Mouse (Mus musculus): ENCODE measurements at regions not wholly inside any gene's neighbourhood (a gene's known extent, or its start where the extent isn't known, plus 50 kb on each side); places are given as distances from the start of the nearest gene placed in this dataset.

DNA sequence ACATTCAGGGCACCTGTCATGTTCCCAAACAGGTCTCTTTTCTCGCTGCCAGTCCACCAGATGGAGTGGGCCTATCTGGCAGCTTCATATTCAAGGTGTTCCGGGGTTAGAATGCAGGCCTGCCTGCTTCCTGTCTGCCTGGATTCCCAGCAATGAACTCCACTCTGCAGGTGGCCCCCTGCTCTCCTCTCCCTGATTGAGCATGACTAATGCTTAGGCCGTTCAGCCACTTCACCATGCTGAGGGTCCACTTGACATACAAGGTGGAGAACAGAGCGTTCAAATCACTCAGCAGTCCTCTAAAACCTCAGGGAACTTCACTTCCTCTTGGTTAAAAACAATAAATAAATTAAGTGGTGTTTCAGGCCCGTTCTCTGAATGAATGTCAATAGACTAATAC is 112.1 kb upstream of the Ralgapa2 start:
- DNase-seq (ENCODE audit: low spot score in 2 of 2): no peak

DNA sequence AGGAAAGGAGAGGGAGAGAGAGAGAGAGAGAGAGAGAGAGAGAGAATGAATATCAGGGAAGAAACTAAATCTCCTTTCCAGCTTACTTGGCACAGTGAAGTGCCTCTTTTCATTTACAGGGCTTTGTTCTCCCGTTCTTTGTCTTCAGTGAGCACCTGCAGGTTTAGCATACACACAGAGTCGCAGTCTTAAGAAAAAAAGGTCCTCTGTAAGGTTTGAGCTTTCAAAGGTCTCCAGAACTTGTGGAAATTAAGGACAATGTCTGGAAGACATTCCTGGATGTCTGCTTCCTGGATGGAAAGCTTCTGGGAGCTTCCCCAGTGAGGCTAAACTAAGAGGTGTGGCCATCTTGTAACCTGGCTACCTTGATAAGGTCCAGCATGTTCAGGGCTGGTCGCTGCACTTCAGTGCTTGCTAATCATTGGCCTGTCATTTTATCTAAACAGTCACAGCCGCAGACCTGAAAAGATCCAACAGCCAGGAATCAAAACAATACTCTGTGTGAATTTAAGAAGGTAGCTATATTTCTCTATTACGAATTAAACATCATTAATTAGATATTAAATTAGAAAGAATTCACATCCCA is 113.1 kb upstream of the Ralgapa2 start:
- no peak for DNase-seq (ENCODE audit: low spot score in 2 of 2)

GRCm38 (mm10) chr2:146626531-146626930 is 114.4 kb upstream of the Ralgapa2 start:
- DNase-seq (ENCODE audit: low spot score in 2 of 2): no peak

GRCm38 (mm10) chr2:146630179-146630578 is 118.0 kb upstream of the Ralgapa2 start:
- no peak for DNase-seq (ENCODE audit: low spot score in 2 of 2)

GRCm38 (mm10) chr2:146631098-146631497 is 119.0 kb upstream of the Ralgapa2 start:
- DNase-seq (ENCODE audit: low spot score in 2 of 2): no peak

DNA sequence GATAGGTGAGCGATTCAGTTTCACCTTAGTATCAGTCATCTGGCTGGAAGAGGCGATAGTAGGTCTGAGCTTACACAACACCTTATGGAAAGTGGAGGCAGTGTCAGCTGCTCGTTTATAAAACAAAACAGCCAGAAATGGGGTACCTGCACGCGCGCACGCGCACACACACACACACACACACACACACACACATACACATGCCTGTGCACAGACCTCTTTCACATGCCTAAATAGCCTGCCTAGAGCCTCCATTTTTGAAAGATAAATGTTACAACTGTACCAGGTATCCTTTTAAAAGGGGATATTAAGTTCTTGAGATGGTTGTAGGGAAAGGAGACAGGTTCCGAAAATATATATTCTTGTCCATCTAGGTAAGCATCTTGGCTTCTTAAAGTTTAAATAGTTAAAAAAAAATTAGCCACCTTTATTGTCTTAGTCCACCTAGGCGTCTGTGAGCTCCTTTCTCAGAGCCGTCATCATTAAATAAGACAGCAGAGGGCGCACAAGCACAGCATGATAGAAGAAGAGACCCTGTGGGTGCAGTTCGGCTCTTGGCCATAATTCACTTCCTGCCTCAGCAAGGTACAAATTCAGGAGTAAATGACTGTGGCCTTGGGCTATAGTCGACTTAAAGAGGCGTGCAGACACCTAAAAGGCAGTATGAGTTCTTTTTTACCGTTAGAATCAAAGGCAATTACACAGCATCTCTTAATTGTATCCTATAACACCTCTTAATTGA is 121.4 kb upstream of the Ralgapa2 start:
- peak; percentile 13 to 62 for DNase-seq (ENCODE audit: low spot score in 2 of 2)

GRCm38 (mm10) chr2:146637573-146637972 is 125.4 kb upstream of the Ralgapa2 start:
- DNase-seq (ENCODE audit: low spot score in 2 of 2): no peak

DNA sequence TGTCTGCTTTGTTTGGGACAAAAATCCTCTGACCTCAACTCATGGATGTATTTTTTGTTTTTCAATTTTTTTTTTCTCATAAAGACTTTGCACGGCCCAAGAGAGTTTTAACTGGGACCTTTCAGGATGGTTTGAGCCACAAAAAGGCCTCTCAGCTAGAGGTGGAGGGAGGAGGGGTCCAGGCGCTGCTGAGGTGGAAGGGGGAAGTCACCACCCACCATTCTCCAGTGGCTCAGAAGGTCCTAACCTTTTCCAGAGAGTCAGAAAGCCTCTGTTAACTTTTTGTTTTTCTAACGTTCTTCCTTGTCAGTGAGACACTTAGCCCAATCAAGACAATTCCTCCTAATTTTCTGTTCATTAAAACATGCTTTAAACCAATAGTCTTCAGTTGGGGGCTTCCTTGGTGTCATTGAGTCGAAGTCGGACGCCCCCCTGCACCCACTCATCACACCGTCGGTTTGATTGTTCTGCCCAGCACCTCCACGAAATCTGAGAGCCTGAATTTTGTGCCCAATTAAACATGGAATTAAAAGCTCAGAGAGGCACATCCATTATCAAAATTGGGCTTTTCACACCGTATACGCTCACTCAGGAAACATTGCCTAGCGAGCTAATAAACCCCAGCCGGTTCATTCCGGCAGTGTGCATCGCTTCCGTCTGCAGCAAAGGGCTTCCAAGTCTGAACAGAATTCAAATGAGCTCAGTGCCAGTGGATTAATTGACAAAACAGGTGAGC is 134.3 kb upstream of the Ralgapa2 start:
- DNase-seq (ENCODE audit: low spot score in 2 of 2): no peak

GRCm38 (mm10) chr2:146646973-146647282 is 134.8 kb upstream of the Ralgapa2 start:
- DNase-seq (ENCODE audit: low spot score in 2 of 2): no peak

GRCm38 (mm10) chr2:146661346-146661745 is 149.2 kb upstream of the Ralgapa2 start:
- no peak for DNase-seq (ENCODE audit: low spot score in 2 of 2)

GRCm38 (mm10) chr2:146672761-146673160 is 160.6 kb upstream of the Ralgapa2 start:
- no peak for DNase-seq (ENCODE audit: low spot score in 2 of 2)

DNA sequence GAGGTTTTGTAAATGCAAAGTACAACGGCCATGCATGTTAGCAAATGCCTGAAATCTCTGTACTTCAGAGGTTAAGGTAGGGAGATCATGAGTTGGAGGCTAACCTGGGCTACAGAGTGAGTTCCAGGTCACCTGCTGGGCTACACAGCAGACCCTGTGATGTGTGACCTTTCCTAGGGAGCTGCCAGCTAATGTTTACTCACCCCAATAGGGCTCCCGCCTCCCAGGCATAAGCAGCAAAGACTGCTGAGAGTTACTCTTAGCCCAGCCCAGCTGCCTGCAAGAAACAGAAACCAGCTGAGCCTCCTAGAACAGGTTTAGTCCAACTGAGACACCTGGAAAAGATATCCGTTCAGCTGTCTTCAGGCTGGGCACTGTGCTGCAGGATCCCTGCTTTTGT is 169.8 kb upstream of the Ralgapa2 start:
- DNase-seq (ENCODE audit: low spot score in 2 of 2): no peak

GRCm38 (mm10) chr2:146685854-146686507 is 169.7 kb upstream of the Kiz start:
- no peak for DNase-seq (ENCODE audit: low spot score in 2 of 2)

DNA sequence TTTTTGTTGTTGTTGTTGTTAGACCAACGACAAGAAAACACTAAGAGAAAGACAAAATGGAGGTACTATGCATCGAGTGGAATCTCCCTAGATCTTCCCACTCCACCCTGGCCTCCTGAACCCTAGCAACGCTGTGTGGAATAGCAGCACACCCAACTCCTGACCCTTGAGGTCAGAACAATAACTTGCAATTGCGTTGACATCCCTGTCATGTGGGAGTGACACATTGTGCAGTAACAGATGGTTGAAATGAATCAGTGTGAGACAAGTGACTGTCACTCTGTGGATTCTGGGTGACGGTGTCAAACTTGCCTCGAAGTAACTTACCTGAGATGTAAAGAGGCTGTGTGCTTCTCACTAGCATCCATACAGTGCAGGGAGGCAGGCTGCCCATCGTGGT is 167.1 kb upstream of the Kiz start:
- DNase-seq (ENCODE audit: low spot score in 2 of 2): no peak

DNA sequence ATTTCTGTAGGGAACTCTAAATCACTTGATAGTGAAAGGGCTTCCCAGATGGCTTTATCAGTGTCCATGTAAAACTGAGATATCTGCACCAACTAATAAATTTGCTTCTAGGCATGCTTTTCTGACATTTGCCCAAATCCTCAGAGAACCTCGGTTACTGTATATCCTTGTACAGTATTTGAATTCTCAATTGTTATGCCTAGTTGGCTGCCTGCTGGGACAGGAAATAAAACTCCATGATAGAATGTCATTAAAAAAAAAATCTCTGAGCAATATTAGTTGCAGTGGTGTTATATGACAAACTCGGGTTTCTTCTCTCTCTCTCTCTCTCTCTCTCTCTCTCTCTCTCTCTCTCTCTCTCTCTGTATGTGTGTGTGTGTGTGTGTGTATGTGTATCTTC is 162.2 kb upstream of the Kiz start:
- no peak for DNase-seq (ENCODE audit: low spot score in 2 of 2)

DNA sequence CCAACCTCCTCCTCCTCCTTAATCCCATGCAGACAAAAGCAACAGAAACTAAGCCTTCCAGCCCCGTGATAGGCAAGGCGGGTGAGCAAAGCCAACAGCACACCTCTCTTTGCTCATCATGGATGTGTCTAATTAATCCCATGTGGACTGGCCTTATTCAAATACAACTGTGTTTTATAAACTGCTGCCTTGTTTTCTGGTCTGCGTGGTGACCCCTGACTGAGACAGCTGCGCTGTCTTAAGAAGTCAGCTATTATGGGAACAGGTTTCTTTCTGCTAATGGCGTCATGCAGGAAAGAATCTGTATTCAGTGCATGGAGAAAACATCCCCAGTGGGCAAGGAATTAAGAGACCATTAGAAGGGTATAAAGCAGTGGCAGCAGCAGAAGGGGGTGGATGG is 161.6 kb upstream of the Kiz start:
- DNase-seq (ENCODE audit: low spot score in 2 of 2): no peak

DNA sequence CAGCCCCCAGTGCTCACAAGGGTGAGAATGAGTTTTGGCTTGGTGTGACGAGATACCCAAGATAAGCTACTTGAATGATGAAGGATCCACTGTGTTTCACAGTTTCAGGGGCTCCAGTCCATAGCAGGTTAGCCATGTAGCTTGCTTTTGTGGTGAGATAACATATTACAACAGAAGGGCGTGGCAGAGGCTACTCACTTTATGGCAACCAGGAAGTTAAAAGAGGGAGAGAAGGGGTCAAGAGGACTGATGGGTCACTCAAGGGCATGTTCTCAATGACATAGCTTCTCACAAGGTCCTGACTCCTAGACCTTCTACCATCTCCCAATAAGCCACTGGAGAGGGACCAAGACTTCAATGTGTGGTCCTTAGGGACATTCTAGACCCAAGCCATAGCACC is 159.4 kb upstream of the Kiz start:
- no peak for DNase-seq (ENCODE audit: low spot score in 2 of 2)

DNA sequence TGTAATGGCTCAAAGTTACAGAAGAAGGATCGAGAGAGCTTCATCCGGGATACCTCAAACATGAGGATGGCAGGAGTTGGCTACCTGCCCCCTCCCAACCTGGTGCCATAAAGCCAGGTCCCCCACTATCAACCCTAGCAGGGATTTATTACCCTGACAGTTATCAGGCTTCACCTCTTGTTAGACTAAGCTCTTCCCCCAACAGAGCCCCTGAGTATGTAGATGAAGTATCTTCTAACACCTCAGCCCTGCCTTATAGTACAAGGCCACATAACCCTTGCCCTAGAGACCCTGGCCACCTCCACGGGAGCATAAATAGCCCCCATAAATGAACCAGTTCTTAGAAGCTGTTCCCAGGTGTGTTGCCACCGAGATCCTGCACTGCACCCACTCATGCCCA is 158.9 kb upstream of the Kiz start:
- DNase-seq (ENCODE audit: low spot score in 2 of 2): no peak

GRCm38 (mm10) chr2:146710676-146711075 is 145.0 kb upstream of the Kiz start:
- DNase-seq (ENCODE audit: low spot score in 2 of 2): peak; percentile 5 to 23

DNA sequence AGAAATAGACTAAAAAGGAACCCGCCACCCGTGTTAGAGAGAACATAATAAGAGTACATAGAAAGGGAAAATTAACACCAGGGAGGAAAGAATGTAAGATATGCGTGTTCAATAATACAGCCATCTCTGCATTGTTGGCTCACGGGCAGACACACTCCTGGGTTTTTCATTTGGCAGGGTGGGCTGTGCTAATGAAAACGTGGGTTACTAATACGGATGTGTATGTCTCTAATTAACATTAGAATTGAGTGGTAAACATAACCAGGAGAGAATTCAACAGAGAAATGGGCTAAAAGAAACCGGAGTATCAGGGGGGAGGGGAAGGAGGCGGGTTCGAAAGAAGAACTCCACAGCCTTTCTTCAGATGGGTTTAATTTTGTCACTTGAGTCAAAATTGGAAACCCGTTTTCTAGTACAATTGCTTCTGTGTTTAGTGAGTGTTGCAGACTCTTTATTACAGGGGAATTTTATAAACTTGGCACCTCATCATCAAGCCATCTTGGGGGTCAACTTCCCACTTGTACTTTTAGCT is 134.4 kb upstream of the Kiz start:
- no peak for DNase-seq (ENCODE audit: low spot score in 2 of 2)

GRCm38 (mm10) chr2:146722351-146723025 is 133.2 kb upstream of the Kiz start:
- no peak for DNase-seq (ENCODE audit: low spot score in 2 of 2)

GRCm38 (mm10) chr2:146723172-146723571 is 132.5 kb upstream of the Kiz start:
- DNase-seq (ENCODE audit: low spot score in 2 of 2): no peak
